Mouse (Mus musculus) embryonic fibroblast, embryonic 13.5 days (primary cell): ENCODE measurements around the gene Gse1. TPM values are rescaled to one million over a fixed set of nuclear protein-coding genes. Genes with fewer than 3 reads are reported as not detected.
A peak's percentile ranks its signal among the peaks of the same experiment; 100 is the strongest.

ENCODE experiments used
- H3K27ac ChIP-seq: 2 replicates; pipeline ENCODE4 v1.5.1; 2012; ENCODE audit warnings: low read length, control low read depth, inconsistent platforms; ENCODE audit not compliant: insufficient read depth
- H3K4me1 ChIP-seq: 2 replicates; pipeline ENCODE4 v1.6.1; 2011; ENCODE audit warnings: low read length; ENCODE audit not compliant: control insufficient read depth, insufficient read depth
- H3K4me3 ChIP-seq: 2 replicates; pipeline ENCODE4 v1.5.1; 2011; ENCODE audit warnings: mild to moderate bottlenecking, control low read depth, low read length; ENCODE audit not compliant: insufficient read depth
- CTCF ChIP-seq: IDR thresholded peaks from 2 replicates; pipeline ENCODE4 v1.5.1; 2011; ENCODE audit warnings: mild to moderate bottlenecking, control low read depth, low read length, moderate library complexity, borderline replicate concordance; ENCODE audit not compliant: insufficient read depth
- POLR2A ChIP-seq: IDR thresholded peaks from 2 replicates; pipeline ENCODE4 v1.6.1; 2011; ENCODE audit warnings: low read depth, mild to moderate bottlenecking, control low read depth, low read length, moderate library complexity
- polyA plus RNA-seq: library from polyadenylated mRNA; stranded (reverse); fragments of >200 nt; gene quantifications from 2 replicates; pipeline ENCODE4 v1.2.4, GENCODE M21; 2011; ENCODE audit warnings: low read depth; ENCODE audit not compliant: missing spikeins, insufficient read length

Gene Gse1
- polyA plus RNA-seq, 1 experiment = 13.4 TPM

DNA sequence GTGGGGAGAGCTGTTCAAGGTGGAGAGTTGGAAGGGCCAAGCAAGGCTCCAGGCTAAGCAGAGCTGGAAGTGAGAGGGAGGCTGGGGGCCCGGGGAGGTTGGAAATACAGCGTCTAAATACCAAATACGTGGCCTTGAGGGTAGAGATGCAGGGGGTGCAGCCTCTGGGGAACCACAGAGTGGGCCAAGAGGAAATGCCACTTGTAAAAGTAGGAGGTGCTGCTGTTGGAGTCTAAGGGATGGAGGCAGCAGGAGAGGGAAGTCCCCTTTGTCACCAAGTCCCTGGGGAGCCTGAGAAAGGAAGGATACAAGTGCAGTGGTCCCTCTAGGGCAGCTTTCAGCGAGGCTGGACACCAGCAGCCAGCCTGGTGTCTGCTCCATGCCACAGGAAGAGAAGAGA is 298.3 kb downstream of the Gse1 start:
- TF ChIP-seq POLR2A = no peak
- no peak for TF ChIP-seq CTCF
- Histone ChIP-seq H3K27ac (no peak overlapping the region), H3K4me3 (no peak overlapping the region), H3K4me1 (no peaks in the 10 kb centered on the region; the same call in 1 of the 2 replicates)

DNA sequence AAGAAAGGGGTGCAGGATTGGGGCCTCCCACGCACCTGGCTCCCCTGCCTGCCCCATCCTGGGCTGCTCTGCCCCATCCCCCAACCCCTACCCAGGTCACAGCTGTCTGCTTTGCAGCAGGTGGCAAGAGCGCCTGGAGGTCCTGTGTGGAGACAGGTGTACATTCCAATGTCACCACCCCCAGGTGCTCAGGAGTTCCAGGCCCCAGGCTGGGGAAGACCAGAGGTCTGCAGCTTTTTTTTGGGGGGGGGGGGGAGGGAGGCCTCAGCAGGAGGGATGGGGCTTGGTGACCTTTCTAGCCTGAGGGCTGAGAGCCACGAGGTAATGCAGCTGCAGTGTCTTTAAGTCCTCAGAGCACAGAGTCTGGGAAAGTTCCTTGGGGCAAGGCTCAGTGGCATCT is 300.1 kb downstream of the Gse1 start:
- Histone ChIP-seq H3K4me3 (no peak overlapping the region), H3K27ac (no peak overlapping the region), H3K4me1 (peaks cover 4% of the 10 kb centered on the region; the same call in 1 of the 2 replicates)
- TF ChIP-seq CTCF (no peak), POLR2A (no peak)

DNA sequence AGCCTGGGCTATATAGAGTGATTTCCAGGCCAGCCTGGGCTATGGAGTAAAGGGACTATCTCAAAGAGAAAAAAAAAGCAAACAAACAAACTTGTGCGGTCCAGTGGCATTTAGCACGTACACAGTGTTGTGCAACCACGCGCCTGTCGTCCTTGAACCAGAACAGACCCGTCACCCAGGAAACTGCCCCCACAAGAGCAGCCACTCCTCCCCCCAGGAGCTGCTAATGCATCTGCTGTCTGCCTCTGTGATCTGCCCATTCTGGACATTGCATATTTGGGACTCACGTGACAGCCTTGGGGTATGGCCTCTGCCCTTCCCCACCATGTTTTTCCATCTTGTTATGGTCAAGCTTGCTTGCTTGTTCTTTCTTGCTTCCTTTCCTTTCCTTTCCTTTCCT is 301.0 kb downstream of the Gse1 start:
- H3K4me3 ChIP-seq = no peak overlapping the region
- TF ChIP-seq POLR2A (no peak), CTCF (no peak)
- peaks cover 5% of the 10 kb centered on the region; the same call in 1 of the 2 replicates for H3K4me1 ChIP-seq
- H3K27ac ChIP-seq = no peak overlapping the region

GRCm38 (mm10) chr8:120530954-120531656 is 302.8 kb downstream of the Gse1 start:
- H3K4me3 ChIP-seq = no peak overlapping the region
- no peak overlapping the region for H3K27ac ChIP-seq
- TF ChIP-seq POLR2A (no peak), CTCF (no peak)
- peaks cover 5% of the 10 kb centered on the region; the same call in 1 of the 2 replicates for H3K4me1 ChIP-seq

DNA sequence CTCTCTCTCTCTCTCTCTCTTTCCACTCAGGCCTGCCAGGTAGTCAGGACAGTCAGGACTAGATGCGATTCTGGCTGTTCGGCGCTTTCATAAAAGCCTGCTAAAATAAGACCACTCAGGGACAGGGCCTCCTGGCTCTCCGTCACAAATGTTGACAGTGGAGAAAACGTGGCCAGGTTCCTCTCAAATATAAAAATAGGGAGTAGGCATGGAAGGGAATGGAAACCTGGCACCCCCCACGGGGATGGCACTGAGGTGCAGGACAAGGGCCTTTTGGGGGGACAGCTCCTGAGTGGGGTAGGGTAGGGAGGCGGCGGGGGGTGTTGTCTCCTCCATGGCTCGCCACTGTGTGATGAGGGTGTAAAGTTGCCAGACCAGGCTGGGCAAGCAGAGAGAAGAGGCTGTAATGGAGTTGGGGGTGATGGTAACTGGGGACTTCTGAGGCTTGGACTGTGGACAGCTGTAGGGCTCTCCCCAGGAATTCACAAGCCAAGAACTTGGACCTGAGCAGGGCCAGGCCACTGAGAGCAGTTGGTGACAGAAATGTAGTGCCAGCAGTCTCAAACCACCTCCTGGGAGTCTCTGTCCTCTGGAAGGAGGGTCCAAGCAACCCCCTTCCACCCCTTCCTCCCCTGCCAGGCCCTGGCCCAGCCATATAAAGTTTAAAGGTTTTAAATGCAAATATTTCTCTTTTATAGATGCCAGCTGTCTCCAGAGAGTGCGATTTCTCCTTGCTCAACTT is 303.7 kb downstream of the Gse1 start:
- no peak overlapping the region for H3K4me3 ChIP-seq
- H3K27ac ChIP-seq = no peak overlapping the region
- TF ChIP-seq POLR2A = no peak
- TF ChIP-seq CTCF = no peak

DNA sequence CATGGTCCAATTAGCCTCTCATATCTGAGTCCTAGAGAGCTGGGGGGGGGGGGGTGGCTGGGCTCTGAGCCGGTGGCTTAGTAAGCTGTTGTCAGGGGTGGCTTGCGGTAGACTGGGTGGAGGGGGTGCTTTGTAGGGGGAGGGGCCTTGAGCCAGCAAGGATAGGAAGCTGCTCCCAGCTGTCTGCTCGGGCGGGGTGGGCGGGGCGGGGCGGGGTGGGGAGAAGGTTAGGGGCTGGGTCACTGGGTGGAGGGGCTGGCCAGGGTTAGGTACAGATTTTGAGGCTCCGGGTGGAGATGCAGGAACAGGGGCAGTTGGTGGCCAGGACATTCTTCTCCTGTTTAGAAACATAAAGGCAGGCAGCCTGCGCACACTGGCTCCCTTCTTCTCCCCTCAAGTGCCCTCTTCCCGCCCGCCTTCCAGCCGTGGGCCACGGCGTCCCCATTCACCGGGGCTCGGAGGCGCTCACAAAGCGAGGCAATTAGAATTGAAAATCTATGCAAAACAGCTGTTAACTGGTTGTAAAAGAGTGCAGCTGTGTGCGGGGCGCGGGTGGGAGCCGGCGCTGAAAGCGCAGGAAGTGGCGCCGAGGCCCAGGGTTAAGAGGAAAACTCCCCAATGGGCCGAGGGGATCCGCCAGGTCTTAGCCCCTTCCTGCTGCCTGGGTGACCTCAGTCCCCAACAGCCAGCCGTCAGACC is 304.4 kb downstream of the Gse1 start:
- no peak overlapping the region for H3K4me3 ChIP-seq
- peaks cover 5% of the 10 kb centered on the region; the same call in 1 of the 2 replicates for H3K4me1 ChIP-seq
- H3K27ac ChIP-seq = no peak overlapping the region
- no peak for TF ChIP-seq CTCF
- TF ChIP-seq POLR2A = no peak

More for the DNA sequence above, 303.7 kb downstream of the Gse1 start:
- peaks cover 5% of the 10 kb centered on the region; the same call in 1 of the 2 replicates for H3K4me1 ChIP-seq

GRCm38 (mm10) chr8:120533380-120533779 is 305.1 kb downstream of the Gse1 start:
- TF ChIP-seq CTCF (no peak), POLR2A (no peak)
- H3K27ac ChIP-seq = no peak overlapping the region
- peaks cover 5% of the 10 kb centered on the region; the same call in 1 of the 2 replicates for H3K4me1 ChIP-seq
- H3K4me3 ChIP-seq = no peak overlapping the region

- Histone ChIP-seq H3K27ac (no peak overlapping the region), H3K4me3 (no peak overlapping the region)
These were observed 305.8 kb downstream of the Gse1 start for GRCm38 (mm10) chr8:120534080-120534479.

DNA sequence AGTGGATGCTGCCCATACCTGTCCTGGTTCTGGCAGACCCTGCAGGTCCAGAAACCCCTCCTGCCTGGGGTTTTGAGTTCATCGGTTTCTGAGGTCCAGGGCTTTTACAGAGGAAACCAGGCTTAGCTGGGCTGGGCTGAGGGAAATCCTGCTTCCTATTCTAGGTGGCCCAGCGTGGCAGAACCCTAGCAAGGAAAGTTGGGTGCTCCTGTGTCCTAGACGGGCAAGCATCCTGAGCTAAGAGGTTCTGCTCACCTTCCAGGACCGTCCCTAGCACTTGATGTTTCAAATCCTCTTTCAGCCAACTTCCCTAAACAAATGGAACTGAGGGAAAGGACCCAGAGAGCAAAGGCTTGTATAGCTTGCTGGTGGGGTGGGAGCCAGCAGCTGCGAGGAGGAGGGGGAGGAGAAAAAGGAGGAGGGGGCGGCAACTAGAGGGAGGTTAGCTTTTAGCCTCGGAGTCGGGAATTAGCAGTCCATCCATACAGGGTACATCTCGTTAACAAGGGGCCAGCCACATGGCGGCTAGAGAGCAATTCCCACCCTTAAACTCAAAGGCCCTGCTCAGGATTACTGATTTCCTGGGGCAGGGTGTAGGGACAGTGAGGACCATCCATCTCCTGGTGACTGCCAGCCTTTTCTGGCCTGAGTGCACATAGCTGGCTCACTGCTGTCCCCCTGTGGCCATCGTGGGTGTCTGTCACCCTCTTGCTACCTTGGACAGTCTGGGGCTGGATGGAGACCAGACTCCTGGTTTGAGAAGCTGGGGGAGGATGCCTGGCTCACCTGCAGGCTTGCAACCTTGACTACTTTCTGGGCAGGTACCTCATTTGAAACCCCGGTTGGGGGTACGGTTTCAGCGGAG is 306.5 kb downstream of the Gse1 start:
- no peak overlapping the region for H3K4me3 ChIP-seq
- no peak overlapping the region for H3K27ac ChIP-seq
- peaks cover 11% of the 10 kb centered on the region for H3K4me1 ChIP-seq
- TF ChIP-seq CTCF (peak; percentile 100), POLR2A (no peak)

More at GRCm38 (mm10) chr8:120534080-120534479, 305.8 kb downstream of the Gse1 start:
- TF ChIP-seq CTCF = no peak
- TF ChIP-seq POLR2A = no peak
- H3K4me1 ChIP-seq = peaks cover 7% of the 10 kb centered on the region
